Mouse (Mus musculus): ENCODE data around the gene Ntpcr. TPM values are rescaled to one million over a fixed set of nuclear protein-coding genes. Genes with fewer than 3 reads are reported as not detected.

Gene Ntpcr
- polyA plus RNA-seq, 1 experiment from 2014 or later, result 19.5 TPM

GRCm38 (mm10) chr8:125733964-125734956 is 4.5 kb downstream of the Ntpcr start:
- Histone ChIP-seq H3K9ac (ENCODE audit: low read length) (peak overlapping the region; percentile 71), H3K27me3 (ENCODE audit: control insufficient read depth, insufficient read depth, low read length) (no peaks in the 10 kb centered on the region), H3K36me3 (ENCODE audit: control insufficient read depth, insufficient read depth, low read length) (no peaks in the 10 kb centered on the region), H3K4me3 (ENCODE audit: low read depth, low read length) (peak overlapping the region; percentile 68), H3K4me1 (ENCODE audit: control insufficient read depth, insufficient read depth, low read length) (peaks cover 5% of the 10 kb centered on the region; the same call in 1 of the 2 replicates), H3K27ac (ENCODE audit: low read depth, low read length) (no peak overlapping the region), H3K9me3 (ENCODE audit: control insufficient read depth, low read length) (no peaks in the 10 kb centered on the region), H3K4me2 (ENCODE audit: low read depth) (peak overlapping the region; percentile 79)
- DNase-seq (ENCODE audit: low spot score), result peak; percentile 93
- peak; percentile 93 for ATAC-seq (ENCODE audit: insufficient read depth, low FRiP score, low TSS enrichment)
- WGBS, result 8% methylated on average over 44 of the region's 52 CpGs

- 93% methylated on average over 4 of the region's 4 CpGs for WGBS
- Histone ChIP-seq H3K9ac (ENCODE audit: low read length) (no peak overlapping the region), H3K4me2 (ENCODE audit: low read depth) (no peak overlapping the region), H3K9me3 (ENCODE audit: control insufficient read depth, low read length) (no peaks in the 10 kb centered on the region), H3K4me3 (ENCODE audit: low read depth, low read length) (no peak overlapping the region), H3K27me3 (ENCODE audit: control insufficient read depth, insufficient read depth, low read length) (no peaks in the 10 kb centered on the region), H3K36me3 (ENCODE audit: control insufficient read depth, insufficient read depth, low read length) (no peaks in the 10 kb centered on the region), H3K4me1 (ENCODE audit: control insufficient read depth, insufficient read depth, low read length) (peaks cover 5% of the 10 kb centered on the region; the same call in 1 of the 2 replicates), H3K27ac (ENCODE audit: low read depth, low read length) (no peak overlapping the region)
- ATAC-seq (ENCODE audit: insufficient read depth, low FRiP score, low TSS enrichment), result no peak
- no peak for DNase-seq (ENCODE audit: low spot score)
Measured at GRCm38 (mm10) chr8:125738956-125739355, 9.2 kb downstream of the Ntpcr start.

GRCm38 (mm10) chr8:125740655-125741054 is 10.9 kb downstream of the Ntpcr start:
- H3K9ac ChIP-seq (ENCODE audit: low read length), result no peak overlapping the region
- H3K4me3 ChIP-seq (ENCODE audit: low read depth, low read length), result no peak overlapping the region
- H3K4me1 ChIP-seq (ENCODE audit: control insufficient read depth, insufficient read depth, low read length), result no peaks in the 10 kb centered on the region
- no peaks in the 10 kb centered on the region for H3K9me3 ChIP-seq (ENCODE audit: control insufficient read depth, low read length)
- H3K36me3 ChIP-seq (ENCODE audit: control insufficient read depth, insufficient read depth, low read length), result no peaks in the 10 kb centered on the region
- whole genome bisulfite sequencing, result 83% methylated on average over 10 of the region's 10 CpGs
- ATAC-seq (ENCODE audit: insufficient read depth, low FRiP score, low TSS enrichment) (no peak), DNase-seq (ENCODE audit: low spot score) (no peak)
- no peak overlapping the region for H3K4me2 ChIP-seq (ENCODE audit: low read depth)
- H3K27me3 ChIP-seq (ENCODE audit: control insufficient read depth, insufficient read depth, low read length), result no peaks in the 10 kb centered on the region
- no peak overlapping the region for H3K27ac ChIP-seq (ENCODE audit: low read depth, low read length)

- no peaks in the 10 kb centered on the region for H3K27me3 ChIP-seq (ENCODE audit: control insufficient read depth, insufficient read depth, low read length)
- no peak overlapping the region for H3K9ac ChIP-seq (ENCODE audit: low read length)
- DNase-seq (ENCODE audit: low spot score) (no peak), ATAC-seq (ENCODE audit: insufficient read depth, low FRiP score, low TSS enrichment) (no peak)
- H3K4me3 ChIP-seq (ENCODE audit: low read depth, low read length), result no peak overlapping the region
- no peaks in the 10 kb centered on the region for H3K4me1 ChIP-seq (ENCODE audit: control insufficient read depth, insufficient read depth, low read length)
- 75% methylated on average over 5 of the region's 5 CpGs for WGBS
- H3K4me2 ChIP-seq (ENCODE audit: low read depth), result no peak overlapping the region
- H3K36me3 ChIP-seq (ENCODE audit: control insufficient read depth, insufficient read depth, low read length), result no peaks in the 10 kb centered on the region
- H3K9me3 ChIP-seq (ENCODE audit: control insufficient read depth, low read length), result no peaks in the 10 kb centered on the region
- H3K27ac ChIP-seq (ENCODE audit: low read depth, low read length), result no peak overlapping the region
Measured at GRCm38 (mm10) chr8:125741377-125741776, 11.6 kb downstream of the Ntpcr start.

GRCm38 (mm10) chr8:125741855-125742254 is 12.1 kb downstream of the Ntpcr start:
- H3K36me3 ChIP-seq (ENCODE audit: control insufficient read depth, insufficient read depth, low read length), result no peaks in the 10 kb centered on the region
- no peak overlapping the region for H3K27ac ChIP-seq (ENCODE audit: low read depth, low read length)
- H3K27me3 ChIP-seq (ENCODE audit: control insufficient read depth, insufficient read depth, low read length), result no peaks in the 10 kb centered on the region
- no peaks in the 10 kb centered on the region for H3K4me1 ChIP-seq (ENCODE audit: control insufficient read depth, insufficient read depth, low read length)
- H3K9me3 ChIP-seq (ENCODE audit: control insufficient read depth, low read length), result no peaks in the 10 kb centered on the region
- WGBS, result 59% methylated on average over 2 of the region's 2 CpGs
- no peak overlapping the region for H3K9ac ChIP-seq (ENCODE audit: low read length)
- DNase-seq (ENCODE audit: low spot score) (no peak), ATAC-seq (ENCODE audit: insufficient read depth, low FRiP score, low TSS enrichment) (no peak)
- no peak overlapping the region for H3K4me3 ChIP-seq (ENCODE audit: low read depth, low read length)
- H3K4me2 ChIP-seq (ENCODE audit: low read depth), result no peak overlapping the region

- no peaks in the 10 kb centered on the region for H3K4me1 ChIP-seq (ENCODE audit: control insufficient read depth, insufficient read depth, low read length)
- no peak overlapping the region for H3K4me3 ChIP-seq (ENCODE audit: low read depth, low read length)
- H3K9ac ChIP-seq (ENCODE audit: low read length), result no peak overlapping the region
- DNase-seq (ENCODE audit: low spot score) (no peak), ATAC-seq (ENCODE audit: insufficient read depth, low FRiP score, low TSS enrichment) (no peak)
- no peak overlapping the region for H3K4me2 ChIP-seq (ENCODE audit: low read depth)
- no peaks in the 10 kb centered on the region for H3K36me3 ChIP-seq (ENCODE audit: control insufficient read depth, insufficient read depth, low read length)
- no peaks in the 10 kb centered on the region for H3K9me3 ChIP-seq (ENCODE audit: control insufficient read depth, low read length)
- H3K27ac ChIP-seq (ENCODE audit: low read depth, low read length), result no peak overlapping the region
- WGBS, result 87% methylated on average over 8 of the region's 8 CpGs
- H3K27me3 ChIP-seq (ENCODE audit: control insufficient read depth, insufficient read depth, low read length), result no peaks in the 10 kb centered on the region
Measured at GRCm38 (mm10) chr8:125742406-125742805, 12.6 kb downstream of the Ntpcr start.

GRCm38 (mm10) chr8:125744914-125745576 is 15.3 kb downstream of the Ntpcr start:
- 87% methylated on average over 10 of the region's 10 CpGs for WGBS
- H3K4me3 ChIP-seq (ENCODE audit: low read depth, low read length), result no peak overlapping the region
- no peaks in the 10 kb centered on the region for H3K4me1 ChIP-seq (ENCODE audit: control insufficient read depth, insufficient read depth, low read length)
- no peak for ATAC-seq (ENCODE audit: insufficient read depth, low FRiP score, low TSS enrichment)
- H3K27ac ChIP-seq (ENCODE audit: low read depth, low read length), result no peak overlapping the region
- DNase-seq (ENCODE audit: low spot score), result no peak
- no peaks in the 10 kb centered on the region for H3K27me3 ChIP-seq (ENCODE audit: control insufficient read depth, insufficient read depth, low read length)
- H3K4me2 ChIP-seq (ENCODE audit: low read depth), result no peak overlapping the region
- H3K9me3 ChIP-seq (ENCODE audit: control insufficient read depth, low read length), result no peaks in the 10 kb centered on the region
- no peak overlapping the region for H3K9ac ChIP-seq (ENCODE audit: low read length)
- no peaks in the 10 kb centered on the region for H3K36me3 ChIP-seq (ENCODE audit: control insufficient read depth, insufficient read depth, low read length)

GRCm38 (mm10) chr8:125747390-125747789 is 17.6 kb downstream of the Ntpcr start:
- no peaks in the 10 kb centered on the region for H3K9me3 ChIP-seq (ENCODE audit: control insufficient read depth, low read length)
- DNase-seq (ENCODE audit: low spot score) (no peak), ATAC-seq (ENCODE audit: insufficient read depth, low FRiP score, low TSS enrichment) (no peak)
- H3K27ac ChIP-seq (ENCODE audit: low read depth, low read length), result no peak overlapping the region
- no peak overlapping the region for H3K4me3 ChIP-seq (ENCODE audit: low read depth, low read length)
- no peaks in the 10 kb centered on the region for H3K27me3 ChIP-seq (ENCODE audit: control insufficient read depth, insufficient read depth, low read length)
- no peak overlapping the region for H3K9ac ChIP-seq (ENCODE audit: low read length)
- no peak overlapping the region for H3K4me2 ChIP-seq (ENCODE audit: low read depth)
- no peaks in the 10 kb centered on the region for H3K4me1 ChIP-seq (ENCODE audit: control insufficient read depth, insufficient read depth, low read length)
- no peaks in the 10 kb centered on the region for H3K36me3 ChIP-seq (ENCODE audit: control insufficient read depth, insufficient read depth, low read length)
- 82% methylated on average over 8 of the region's 8 CpGs for WGBS

Measured in neural tube, embryonic 11.5 days (tissue).